Mouse (Mus musculus): ENCODE results near the gene Prkg1. TPM values are rescaled to one million over a fixed set of nuclear protein-coding genes. Genes with fewer than 3 reads are reported as not detected.

The Prkg1 gene
- total and polyA plus RNA-seq, 3 experiments, result not detected

GRCm38 (mm10) chr19:30744426-30744825 lies 1020.4 kb downstream of the Prkg1 start:
- H3K4me3 ChIP-seq (ENCODE audit: control insufficient read depth in 1 of 2, insufficient read depth in 1 of 2, low read depth in 2 of 2, low read length in 2 of 2), result no peak overlapping the region
- H3K27me3 ChIP-seq (ENCODE audit: control insufficient read depth in 1 of 2, insufficient read depth in 2 of 2, low read length in 2 of 2), result no peaks in the 10 kb centered on the region
- H3K9me3 ChIP-seq (replicated peaks; ENCODE audit: insufficient read depth, low read length), result no peaks in the 10 kb centered on the region
- H3K4me1 ChIP-seq (ENCODE audit: control insufficient read depth in 1 of 2, insufficient read depth in 2 of 2, low read length in 2 of 2), result no peaks in the 10 kb centered on the region
- DNase-seq (ENCODE audit: low read depth, low spot score), result no peak
- H3K79me2 ChIP-seq (ENCODE audit: control insufficient read depth, insufficient read depth, low read length, poor library complexity), result no peaks in the 10 kb centered on the region
- no peaks in the 10 kb centered on the region for H3K36me3 ChIP-seq (ENCODE audit: control insufficient read depth in 1 of 2, insufficient read depth in 2 of 2, low read length in 2 of 2)
- no peak overlapping the region for H3K9ac ChIP-seq (ENCODE audit: control insufficient read depth, low read depth, low read length, poor library complexity, severe bottlenecking)
- no peak overlapping the region for H3K27ac ChIP-seq (ENCODE audit: control insufficient read depth, low read depth, low read length)
- TF ChIP-seq MEF2A (IDR thresholded peaks at IDR 0.05; ENCODE audit: extremely low read depth, insufficient replicate concordance, low read depth, low read length, poor library complexity, severe bottlenecking) (no peak), POLR2AphosphoS2 (IDR thresholded peaks at IDR 0.05; ENCODE audit: low read length) (no peak), SMC3 (IDR thresholded peaks at IDR 0.05; ENCODE audit: low read depth, low read length) (no peak), POLR2AphosphoS5 (IDR thresholded peaks at IDR 0.05; ENCODE audit: borderline replicate concordance, low read depth, low read length) (no peak), MYB (IDR thresholded peaks at IDR 0.05; ENCODE audit: low read depth, low read length) (no peak), MAFK (IDR thresholded peaks at IDR 0.05; ENCODE audit: borderline replicate concordance, low read depth, low read length) (no peak), TCF12 (IDR thresholded peaks at IDR 0.05; ENCODE audit: low read depth, low read length) (no peak), ZC3H11A (IDR thresholded peaks at IDR 0.05; ENCODE audit: low read depth, low read length) (no peak), ZKSCAN1 (IDR thresholded peaks at IDR 0.05; ENCODE audit: low read depth, low read length) (no peak), MAZ (IDR thresholded peaks at IDR 0.05; ENCODE audit: low read depth, low read length) (no peak), MXI1 (IDR thresholded peaks at IDR 0.05; ENCODE audit: low read depth, low read length) (no peak)

- no peak overlapping the region for H3K9ac ChIP-seq (ENCODE audit: control insufficient read depth, low read depth, low read length, poor library complexity, severe bottlenecking)
- no peaks in the 10 kb centered on the region for H3K79me2 ChIP-seq (ENCODE audit: control insufficient read depth, insufficient read depth, low read length, poor library complexity)
- H3K27me3 ChIP-seq (ENCODE audit: control insufficient read depth in 1 of 2, insufficient read depth in 2 of 2, low read length in 2 of 2), result no peaks in the 10 kb centered on the region
- no peaks in the 10 kb centered on the region for H3K4me1 ChIP-seq (ENCODE audit: control insufficient read depth in 1 of 2, insufficient read depth in 2 of 2, low read length in 2 of 2)
- TF ChIP-seq CHD1 (IDR thresholded peaks at IDR 0.05; ENCODE audit: low read depth, low read length) (no peak), MAZ (IDR thresholded peaks at IDR 0.05; ENCODE audit: low read depth, low read length) (no peak), MYC (IDR thresholded peaks at IDR 0.05; ENCODE audit: low read depth, low read length) (no peak)
- no peak overlapping the region for H3K4me3 ChIP-seq (ENCODE audit: control insufficient read depth in 1 of 2, insufficient read depth in 1 of 2, low read depth in 2 of 2, low read length in 2 of 2)
- no peaks in the 10 kb centered on the region for H3K9me3 ChIP-seq (replicated peaks; ENCODE audit: insufficient read depth, low read length)
- no peak overlapping the region for H3K27ac ChIP-seq (ENCODE audit: control insufficient read depth, low read depth, low read length)
- H3K36me3 ChIP-seq (ENCODE audit: control insufficient read depth in 1 of 2, insufficient read depth in 2 of 2, low read length in 2 of 2), result no peaks in the 10 kb centered on the region
- DNase-seq (ENCODE audit: low read depth, low spot score), result no peak
These were observed 1065.7 kb downstream of the Prkg1 start for GRCm38 (mm10) chr19:30699130-30699529.

GRCm38 (mm10) chr19:30691258-30691657 lies 1073.6 kb downstream of the Prkg1 start:
- DNase-seq (ENCODE audit: low read depth, low spot score), result no peak
- no peaks in the 10 kb centered on the region for H3K79me2 ChIP-seq (ENCODE audit: control insufficient read depth, insufficient read depth, low read length, poor library complexity)
- H3K27me3 ChIP-seq (ENCODE audit: control insufficient read depth in 1 of 2, insufficient read depth in 2 of 2, low read length in 2 of 2), result no peaks in the 10 kb centered on the region
- no peak overlapping the region for H3K9ac ChIP-seq (ENCODE audit: control insufficient read depth, low read depth, low read length, poor library complexity, severe bottlenecking)
- TF ChIP-seq TCF12 (IDR thresholded peaks at IDR 0.05; ENCODE audit: low read depth, low read length) (no peak), ETS1 (IDR thresholded peaks at IDR 0.05; ENCODE audit: low read depth, low read length) (no peak), MYC (IDR thresholded peaks at IDR 0.05; ENCODE audit: low read depth, low read length) (no peak), ZC3H11A (IDR thresholded peaks at IDR 0.05; ENCODE audit: low read depth, low read length) (no peak), GABPA (IDR thresholded peaks at IDR 0.05; ENCODE audit: low read depth, low read length) (no peak), BHLHE40 (IDR thresholded peaks at IDR 0.05; ENCODE audit: borderline replicate concordance, low read depth, low read length) (no peak), USF1 (IDR thresholded peaks at IDR 0.05; ENCODE audit: low read depth, low read length) (no peak), EP300 (IDR thresholded peaks at IDR 0.05; ENCODE audit: low read depth in 1 of 2, low read length in 2 of 2) (no peak), KAT2A (conservative IDR thresholded peaks at IDR 0.05; ENCODE audit: low read depth, low read length) (no peak), RAD21 (IDR thresholded peaks at IDR 0.05; ENCODE audit: low read depth, low read length) (no peak), POLR2AphosphoS5 (IDR thresholded peaks at IDR 0.05; ENCODE audit: borderline replicate concordance, low read depth, low read length) (no peak)
- H3K4me3 ChIP-seq (ENCODE audit: control insufficient read depth in 1 of 2, insufficient read depth in 1 of 2, low read depth in 2 of 2, low read length in 2 of 2), result no peak overlapping the region
- H3K36me3 ChIP-seq (ENCODE audit: control insufficient read depth in 1 of 2, insufficient read depth in 2 of 2, low read length in 2 of 2), result no peaks in the 10 kb centered on the region
- no peaks in the 10 kb centered on the region for H3K4me1 ChIP-seq (ENCODE audit: control insufficient read depth in 1 of 2, insufficient read depth in 2 of 2, low read length in 2 of 2)
- no peak overlapping the region for H3K27ac ChIP-seq (ENCODE audit: control insufficient read depth, low read depth, low read length)
- no peaks in the 10 kb centered on the region for H3K9me3 ChIP-seq (replicated peaks; ENCODE audit: insufficient read depth, low read length)

Data from MEL (cell line).